Mouse (Mus musculus): ENCODE data around the gene Gm17660. TPM values are rescaled to one million over a fixed set of nuclear protein-coding genes. Genes with fewer than 3 reads are reported as not detected.

Gene Gm17660
- polyA plus RNA-seq, 1 experiment from 2014 or later = not detected

DNA sequence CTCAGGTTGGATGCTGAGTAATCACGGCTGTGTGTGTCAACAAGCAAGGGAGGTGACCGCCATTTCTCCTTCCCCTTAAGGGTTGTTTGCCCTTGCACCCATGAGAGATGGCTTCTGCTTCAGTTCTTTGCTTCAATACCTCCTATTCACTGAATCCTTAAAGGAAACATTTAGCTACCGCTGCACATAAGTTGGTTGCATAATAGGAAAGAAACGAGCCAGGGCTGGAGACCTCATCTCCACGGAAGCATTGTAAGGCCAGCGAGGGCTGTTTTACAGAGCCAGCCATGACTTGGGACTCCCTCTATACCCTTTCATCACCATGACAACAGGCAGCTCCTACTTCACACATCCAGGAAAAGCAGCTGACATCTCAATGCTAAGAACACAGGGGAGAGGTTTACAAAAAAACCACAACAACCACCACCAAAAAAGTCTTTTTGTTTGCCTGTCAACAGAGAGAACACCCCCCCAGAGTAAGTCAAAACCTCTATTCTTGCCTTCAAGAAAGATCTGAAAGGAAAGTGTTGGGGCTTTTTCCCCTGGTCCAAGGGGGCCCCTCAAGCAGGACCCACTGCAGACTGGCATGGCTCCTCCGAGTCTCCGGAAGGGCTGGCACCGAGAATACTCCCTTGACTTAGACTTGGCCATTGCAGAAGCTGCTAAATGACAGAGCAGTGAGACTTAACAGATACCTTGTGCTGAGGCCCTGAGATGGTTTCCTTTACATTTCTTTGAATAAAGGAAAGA, 32.9 kb upstream of the Gm17660 start:
- ATAC-seq (ENCODE audit: low FRiP score) = peak; percentile 82
- 7% methylated on average over 9 of the region's 9 CpGs for WGBS
- Histone ChIP-seq H3K4me1 (replicated peaks; ENCODE audit: control insufficient read depth, insufficient read depth, low read length) (peaks cover 53% of the 10 kb centered on the region), H3K36me3 (replicated peaks; ENCODE audit: control insufficient read depth, insufficient read depth) (no peaks in the 10 kb centered on the region), H3K27ac (peak overlapping the region; percentile 86), H3K4me2 (replicated peaks) (peak overlapping the region; percentile 49), H3K9ac (peak overlapping the region; percentile 51), H3K9me3 (ENCODE audit: control insufficient read depth, low read length) (no peaks in the 10 kb centered on the region), H3K27me3 (ENCODE audit: control insufficient read depth, insufficient read depth, low read length) (no peaks in the 10 kb centered on the region), H3K4me3 (replicated peaks; ENCODE audit: low read length) (0 out of 2 replicates have a peak overlapping the region, but pooled peaks have one; percentile 22)
- peak; percentile 76 for DNase-seq (ENCODE audit: low spot score)

GRCm38 (mm10) chr5:104109516-104109915, 32.1 kb upstream of the Gm17660 start:
- H3K4me1 ChIP-seq (replicated peaks; ENCODE audit: control insufficient read depth, insufficient read depth, low read length) = peaks cover 53% of the 10 kb centered on the region
- ATAC-seq (ENCODE audit: low FRiP score) (no peak), DNase-seq (ENCODE audit: low spot score) (peak; percentile 57)
- H3K9me3 ChIP-seq (ENCODE audit: control insufficient read depth, low read length) = no peaks in the 10 kb centered on the region
- peak overlapping the region; percentile 49 for H3K4me2 ChIP-seq (replicated peaks)
- WGBS = 18% methylated on average over 3 of the region's 3 CpGs
- H3K36me3 ChIP-seq (replicated peaks; ENCODE audit: control insufficient read depth, insufficient read depth) = no peaks in the 10 kb centered on the region
- H3K9ac ChIP-seq = peak overlapping the region; percentile 51
- peak overlapping the region; percentile 86 for H3K27ac ChIP-seq
- H3K27me3 ChIP-seq (ENCODE audit: control insufficient read depth, insufficient read depth, low read length) = no peaks in the 10 kb centered on the region
- peak overlapping the region; percentile 17 for H3K4me3 ChIP-seq (replicated peaks; ENCODE audit: low read length)

- peak overlapping the region; percentile 17 for H3K4me3 ChIP-seq (replicated peaks; ENCODE audit: low read length)
- DNase-seq (ENCODE audit: low spot score) (peak; percentile 85), ATAC-seq (ENCODE audit: low FRiP score) (peak; percentile 49)
- peaks cover 51% of the 10 kb centered on the region for H3K4me1 ChIP-seq (replicated peaks; ENCODE audit: control insufficient read depth, insufficient read depth, low read length)
- H3K9ac ChIP-seq = peak overlapping the region; percentile 51
- no peaks in the 10 kb centered on the region for H3K36me3 ChIP-seq (replicated peaks; ENCODE audit: control insufficient read depth, insufficient read depth)
- peak overlapping the region; percentile 86 for H3K27ac ChIP-seq
- H3K27me3 ChIP-seq (ENCODE audit: control insufficient read depth, insufficient read depth, low read length) = no peaks in the 10 kb centered on the region
- WGBS = 5% methylated on average over 18 of the region's 18 CpGs
- peak overlapping the region; percentile 49 for H3K4me2 ChIP-seq (replicated peaks)
- H3K9me3 ChIP-seq (ENCODE audit: control insufficient read depth, low read length) = no peaks in the 10 kb centered on the region
Observed at GRCm38 (mm10) chr5:104108879-104109369, 31.5 kb upstream of the Gm17660 start.

DNA sequence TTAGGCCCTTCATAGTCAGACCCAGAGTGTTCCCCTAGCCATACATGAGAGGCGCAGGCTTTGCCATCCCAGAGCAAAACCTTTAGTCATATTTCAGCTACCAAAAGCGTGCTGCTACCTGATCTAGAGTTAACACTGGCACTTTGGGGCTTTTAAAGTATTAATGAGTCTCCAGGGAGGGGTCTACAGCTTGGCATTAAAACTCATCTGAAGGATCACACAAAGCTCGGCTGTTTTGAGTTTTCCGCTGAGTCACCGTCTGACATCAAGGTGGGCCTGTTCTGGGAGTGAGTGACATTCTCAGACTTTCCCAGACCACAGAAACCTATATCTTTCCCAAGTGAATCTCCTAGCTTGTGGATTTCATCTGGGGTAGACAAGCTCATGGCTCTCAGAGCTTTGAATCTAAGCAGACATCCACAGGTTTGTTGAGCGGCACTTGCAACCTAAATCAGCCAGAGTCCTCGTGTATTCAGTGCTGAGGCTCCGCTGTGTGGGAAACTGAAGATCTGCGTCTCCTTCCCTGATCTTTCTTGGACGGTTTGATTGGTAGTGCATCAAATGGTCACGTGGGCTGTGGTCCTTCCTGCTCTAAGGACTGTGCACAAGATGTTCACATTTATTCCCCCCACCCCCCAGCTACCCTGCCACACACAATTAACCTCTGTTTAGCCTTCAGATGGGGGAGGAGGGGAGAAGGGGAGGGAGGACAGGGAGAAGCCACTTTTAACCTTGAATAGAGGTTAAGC, 30.9 kb upstream of the Gm17660 start:
- Histone ChIP-seq H3K27ac (peak overlapping the region; percentile 86), H3K4me3 (replicated peaks; ENCODE audit: low read length) (peak overlapping the region; percentile 17), H3K27me3 (ENCODE audit: control insufficient read depth, insufficient read depth, low read length) (no peaks in the 10 kb centered on the region), H3K4me2 (replicated peaks) (peak overlapping the region; percentile 49), H3K9ac (peak overlapping the region; percentile 51), H3K36me3 (replicated peaks; ENCODE audit: control insufficient read depth, insufficient read depth) (no peaks in the 10 kb centered on the region), H3K4me1 (replicated peaks; ENCODE audit: control insufficient read depth, insufficient read depth, low read length) (peaks cover 45% of the 10 kb centered on the region), H3K9me3 (ENCODE audit: control insufficient read depth, low read length) (no peaks in the 10 kb centered on the region)
- WGBS = 35% methylated on average over 11 of the region's 11 CpGs
- DNase-seq (ENCODE audit: low spot score) (peak; percentile 48), ATAC-seq (ENCODE audit: low FRiP score) (peak; percentile 67)

DNA sequence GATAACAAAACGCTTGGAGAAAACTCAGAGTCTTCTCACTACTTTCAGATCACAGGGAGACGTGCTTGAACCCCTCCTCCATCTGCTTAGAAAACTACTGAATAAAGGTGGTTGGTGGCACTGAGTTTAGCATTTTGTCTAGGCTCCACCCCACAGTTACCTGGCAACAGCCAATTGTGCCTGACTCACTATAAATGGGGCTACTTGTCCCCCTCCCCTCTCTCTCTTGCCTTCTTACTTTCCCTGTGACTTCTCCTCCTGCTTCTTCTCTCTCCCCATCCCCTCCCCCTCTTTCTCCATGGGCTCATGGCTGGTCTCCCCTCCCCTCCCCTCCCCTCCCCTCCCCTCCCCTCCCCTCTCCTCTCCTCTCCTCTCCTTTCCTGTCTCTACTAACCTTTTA, 26.7 kb upstream of the Gm17660 start:
- ATAC-seq (ENCODE audit: low FRiP score) = no peak
- Histone ChIP-seq H3K27me3 (ENCODE audit: control insufficient read depth, insufficient read depth, low read length) (no peaks in the 10 kb centered on the region), H3K9ac (no peak overlapping the region), H3K4me3 (replicated peaks; ENCODE audit: low read length) (no peak overlapping the region), H3K4me2 (replicated peaks) (no peak overlapping the region), H3K4me1 (replicated peaks; ENCODE audit: control insufficient read depth, insufficient read depth, low read length) (peaks cover 13% of the 10 kb centered on the region), H3K36me3 (replicated peaks; ENCODE audit: control insufficient read depth, insufficient read depth) (no peaks in the 10 kb centered on the region), H3K27ac (no peak overlapping the region), H3K9me3 (ENCODE audit: control insufficient read depth, low read length) (no peaks in the 10 kb centered on the region)
- DNase-seq (ENCODE audit: low spot score) = no peak
- 27% methylated on average over 2 of the region's 2 CpGs for WGBS

DNA sequence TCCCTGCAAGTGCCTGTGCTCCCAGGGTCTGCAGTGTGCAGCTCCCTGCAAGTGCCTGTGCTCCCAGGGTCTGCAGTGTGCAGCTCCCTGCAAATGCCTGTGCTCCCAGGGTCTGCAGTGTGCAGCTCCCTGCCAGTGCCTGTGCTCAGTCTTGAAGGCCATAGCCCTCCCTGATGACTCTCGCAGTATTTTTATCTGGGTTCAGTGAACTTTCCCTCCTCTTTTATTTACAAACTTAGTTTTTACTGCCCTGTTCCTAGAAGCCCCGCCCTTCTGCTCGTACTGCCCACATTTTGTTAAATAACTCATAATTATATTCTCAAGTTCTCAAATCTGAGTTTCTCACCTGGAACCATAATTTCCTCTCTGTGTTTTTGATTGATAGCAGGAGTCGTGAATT, 25.8 kb upstream of the Gm17660 start:
- WGBS = 77% methylated on average over 4 of the region's 4 CpGs
- H3K27ac ChIP-seq = peak overlapping the region; percentile 38; the same call in 1 of the 2 replicates

DNA sequence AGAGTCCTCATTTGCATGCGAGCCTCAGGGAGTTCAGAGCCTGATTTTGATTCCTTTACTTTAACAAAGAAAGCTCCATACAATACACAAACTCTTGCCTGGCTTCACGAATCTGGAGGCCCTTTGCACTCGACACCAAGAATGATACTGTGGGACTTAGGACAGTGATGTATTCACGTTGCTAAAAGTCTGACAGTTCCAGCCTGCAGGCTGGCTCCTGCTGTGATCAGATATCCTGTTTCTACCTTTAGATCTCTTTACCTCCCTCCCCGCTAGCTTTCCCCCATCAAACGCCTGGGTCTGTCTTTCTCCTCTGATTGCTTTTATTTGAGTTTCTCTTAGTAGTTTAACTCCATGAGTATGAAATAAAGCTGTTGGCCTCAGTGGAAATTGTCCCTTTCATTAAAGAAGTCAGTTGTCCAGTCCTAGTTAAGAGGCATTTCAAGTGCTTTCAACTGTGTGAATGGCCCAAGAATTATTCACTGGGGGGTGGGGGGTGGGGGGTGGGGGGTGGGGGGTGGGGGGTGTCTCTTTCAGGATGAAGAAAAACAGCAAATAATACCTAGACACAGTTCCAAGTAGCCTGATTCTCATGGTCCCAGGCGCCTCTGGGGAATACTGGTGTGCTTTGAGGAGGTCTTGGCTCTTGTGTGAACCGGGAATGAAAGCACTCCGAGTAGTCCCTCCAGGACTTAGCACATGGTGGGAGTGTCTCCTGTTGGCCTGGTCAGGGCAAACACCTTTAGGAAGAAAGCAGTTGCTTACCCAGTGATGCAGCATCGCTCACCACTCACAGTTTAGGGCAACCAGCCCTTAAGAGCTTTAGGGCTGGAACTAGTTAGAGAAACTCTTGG, 24.5 kb upstream of the Gm17660 start:
- Histone ChIP-seq H3K4me3 (replicated peaks; ENCODE audit: low read length) (no peak overlapping the region), H3K36me3 (replicated peaks; ENCODE audit: control insufficient read depth, insufficient read depth) (no peaks in the 10 kb centered on the region), H3K4me1 (replicated peaks; ENCODE audit: control insufficient read depth, insufficient read depth, low read length) (0 out of 2 replicates have a peak, but pooled peaks cover 5% of the 10 kb centered on the region), H3K27ac (peak overlapping the region; percentile 38; the same call in 1 of the 2 replicates), H3K9me3 (ENCODE audit: control insufficient read depth, low read length) (no peaks in the 10 kb centered on the region), H3K4me2 (replicated peaks) (no peak overlapping the region), H3K27me3 (ENCODE audit: control insufficient read depth, insufficient read depth, low read length) (no peaks in the 10 kb centered on the region), H3K9ac (no peak overlapping the region)
- ATAC-seq (ENCODE audit: low FRiP score) = peak; percentile 62; the same call in 1 of the 2 replicates
- DNase-seq (ENCODE audit: low spot score) = no peak
- WGBS = 14% methylated on average over 10 of the region's 10 CpGs

More for the DNA sequence above, 25.8 kb upstream of the Gm17660 start:
- Histone ChIP-seq H3K4me1 (replicated peaks; ENCODE audit: control insufficient read depth, insufficient read depth, low read length) (0 out of 2 replicates have a peak, but pooled peaks cover 7% of the 10 kb centered on the region), H3K4me3 (replicated peaks; ENCODE audit: low read length) (no peak overlapping the region), H3K36me3 (replicated peaks; ENCODE audit: control insufficient read depth, insufficient read depth) (no peaks in the 10 kb centered on the region), H3K9me3 (ENCODE audit: control insufficient read depth, low read length) (no peaks in the 10 kb centered on the region), H3K9ac (no peak overlapping the region), H3K27me3 (ENCODE audit: control insufficient read depth, insufficient read depth, low read length) (no peaks in the 10 kb centered on the region), H3K4me2 (replicated peaks) (no peak overlapping the region)
- no peak for ATAC-seq (ENCODE audit: low FRiP score)
- DNase-seq (ENCODE audit: low spot score) = no peak

DNA sequence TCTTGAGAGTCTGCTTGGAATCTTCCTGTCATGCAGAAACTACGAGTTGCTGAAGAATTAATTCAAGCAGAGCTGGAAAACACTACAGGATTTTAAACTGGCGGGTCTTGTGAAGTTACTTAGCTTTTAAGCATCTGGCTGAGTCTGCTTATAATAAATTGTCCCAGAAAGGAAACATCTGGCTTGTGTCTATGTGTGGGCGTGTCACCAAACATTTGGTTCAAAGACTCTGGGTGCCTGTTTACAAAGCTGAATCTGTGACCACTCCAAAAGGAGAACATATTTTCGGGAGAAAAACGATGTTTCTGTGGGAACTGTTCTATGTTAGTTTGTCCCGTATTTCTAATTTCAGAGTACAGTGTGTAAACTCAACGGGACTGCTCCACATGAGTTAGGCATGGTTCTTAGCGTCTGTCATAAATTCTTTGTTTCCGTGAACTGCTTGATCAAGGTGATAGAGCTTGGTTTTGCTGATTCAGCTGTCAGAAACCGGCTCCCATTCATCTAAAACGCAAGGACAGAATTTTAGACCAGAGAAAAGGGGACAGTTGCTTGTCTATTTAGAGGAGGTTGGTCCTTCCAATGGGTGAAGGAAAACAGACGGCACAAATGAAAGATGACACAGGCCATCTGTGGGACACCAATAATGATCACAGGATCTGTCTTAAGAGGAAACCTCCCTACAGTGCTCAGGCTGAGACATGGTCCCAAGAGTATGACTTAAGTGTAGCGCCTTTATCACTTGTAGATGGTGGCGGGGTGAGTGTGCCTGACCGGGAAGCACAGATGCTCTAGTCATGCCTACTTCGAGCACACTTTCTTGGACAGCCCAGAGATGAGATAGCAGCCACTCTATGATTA, 18.9 kb upstream of the Gm17660 start:
- H3K4me1 ChIP-seq (replicated peaks; ENCODE audit: control insufficient read depth, insufficient read depth, low read length) = no peaks in the 10 kb centered on the region
- H3K9me3 ChIP-seq (ENCODE audit: control insufficient read depth, low read length) = no peaks in the 10 kb centered on the region
- no peak overlapping the region for H3K27ac ChIP-seq
- H3K36me3 ChIP-seq (replicated peaks; ENCODE audit: control insufficient read depth, insufficient read depth) = 0 out of 2 replicates have a peak, but pooled peaks cover 3% of the 10 kb centered on the region
- DNase-seq (ENCODE audit: low spot score) = no peak
- no peak overlapping the region for H3K9ac ChIP-seq
- H3K4me3 ChIP-seq (replicated peaks; ENCODE audit: low read length) = no peak overlapping the region
- WGBS = 83% methylated on average over 16 of the region's 16 CpGs
- ATAC-seq (ENCODE audit: low FRiP score) = no peak
- no peak overlapping the region for H3K4me2 ChIP-seq (replicated peaks)
- H3K27me3 ChIP-seq (ENCODE audit: control insufficient read depth, insufficient read depth, low read length) = no peaks in the 10 kb centered on the region

Data from hindbrain, embryonic 14.5 days (tissue).